Mouse (Mus musculus) megakaryocyte, adult 5-6 weeks (primary cell): ENCODE measurements around the gene Abhd12. TPM values are rescaled to one million over a fixed set of nuclear protein-coding genes. Genes with fewer than 3 reads are reported as not detected.

Experiments
- ATAC-seq: 2 replicates; pipeline ENCODE4 v1.8.0; 2016; ENCODE audit warnings: mild to moderate bottlenecking, inconsistent platforms; ENCODE audit not compliant: poor library complexity, severe bottlenecking
- total RNA-seq, 2 experiments: library from RNA; stranded (forward) in 1 of 2; stranded (reverse) in 1 of 2; fragments of 153-499, 151-499 nt in 1 of 2; fragments of 221-1000, 200-1000 nt in 1 of 2; gene quantifications; 2 replicates each; pipeline versions ENCODE4 v1.2.3 to v1.2.4; 2015 to 2017

The Abhd12 gene
- total RNA-seq, 2 experiments from 2014 or later: 47.4 to 51.0 TPM

DNA sequence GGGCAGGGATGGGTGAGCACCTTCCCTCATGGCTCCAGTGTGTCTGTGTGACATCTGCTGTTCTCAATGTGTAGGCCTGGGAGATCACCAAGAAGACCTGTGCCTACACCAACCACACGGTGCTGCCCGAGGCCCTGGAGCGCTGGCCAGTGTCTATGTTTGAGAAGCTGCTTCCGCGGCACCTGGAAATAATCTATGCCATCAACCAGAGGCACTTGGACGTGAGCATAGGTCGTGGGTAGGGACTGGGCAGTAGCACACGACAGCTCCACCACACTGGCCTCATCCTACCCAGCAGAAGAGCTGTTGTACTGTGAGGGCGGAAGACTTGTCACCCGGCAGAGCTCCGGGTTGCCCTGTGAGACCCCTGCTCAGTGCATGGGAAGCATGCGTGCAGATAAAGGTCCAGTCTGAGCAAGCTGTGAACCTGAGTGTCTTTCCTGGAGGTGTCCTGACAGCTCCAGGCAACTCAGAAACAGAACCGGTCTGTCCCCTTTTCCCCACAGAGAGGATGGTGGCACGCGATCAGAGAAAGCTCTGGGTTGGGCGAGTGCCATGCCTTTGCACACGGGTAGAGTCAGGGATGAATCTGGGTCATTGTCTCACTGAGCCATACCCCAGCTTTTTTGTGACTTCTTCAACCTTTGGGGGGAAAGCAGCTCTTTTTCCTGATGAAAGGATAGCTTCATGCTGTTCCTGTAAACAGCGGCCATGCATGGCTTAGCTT lies 87.7 kb downstream of the Abhd12 start:
- no peak for ATAC-seq

DNA sequence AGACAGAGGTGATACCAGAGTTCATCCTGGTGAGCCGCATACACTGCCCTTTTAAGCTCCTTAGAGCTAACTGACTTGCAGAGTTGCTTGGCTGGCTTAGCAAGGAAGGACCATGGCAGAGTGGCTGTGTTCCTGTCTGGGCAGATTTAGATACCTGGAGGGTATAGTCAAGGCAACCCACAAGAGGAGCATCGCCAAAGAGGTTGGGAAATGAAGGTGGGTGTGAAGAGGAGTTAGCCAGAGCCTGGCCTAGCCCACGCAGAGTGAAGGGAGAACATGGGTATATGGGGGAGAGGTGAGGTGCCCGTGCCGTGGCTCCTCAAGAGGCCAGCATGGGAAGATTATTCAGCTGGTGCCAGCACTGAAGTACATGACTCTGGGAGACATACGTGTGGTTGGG lies 91.7 kb downstream of the Abhd12 start:
- ATAC-seq: no peak

DNA sequence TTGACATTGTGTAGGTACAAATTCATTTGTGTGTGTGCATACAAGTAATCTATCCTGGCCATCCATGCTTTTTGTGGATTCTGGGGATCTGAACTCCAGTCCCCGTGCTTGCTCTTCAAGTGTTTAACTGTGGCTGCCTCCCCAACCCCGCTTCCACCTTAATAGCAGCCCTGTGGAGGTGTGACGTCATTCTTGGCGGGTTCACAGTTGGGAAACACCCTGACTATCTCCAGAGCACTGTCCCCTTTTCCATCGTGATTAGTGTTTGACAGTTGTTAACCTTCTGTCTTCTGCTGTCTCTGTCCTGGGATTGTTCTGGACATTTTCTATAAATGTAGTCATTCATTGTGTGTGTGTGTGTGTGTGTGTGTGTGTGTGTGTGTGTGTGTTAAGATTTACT lies 93.9 kb downstream of the Abhd12 start:
- ATAC-seq: no peak

DNA sequence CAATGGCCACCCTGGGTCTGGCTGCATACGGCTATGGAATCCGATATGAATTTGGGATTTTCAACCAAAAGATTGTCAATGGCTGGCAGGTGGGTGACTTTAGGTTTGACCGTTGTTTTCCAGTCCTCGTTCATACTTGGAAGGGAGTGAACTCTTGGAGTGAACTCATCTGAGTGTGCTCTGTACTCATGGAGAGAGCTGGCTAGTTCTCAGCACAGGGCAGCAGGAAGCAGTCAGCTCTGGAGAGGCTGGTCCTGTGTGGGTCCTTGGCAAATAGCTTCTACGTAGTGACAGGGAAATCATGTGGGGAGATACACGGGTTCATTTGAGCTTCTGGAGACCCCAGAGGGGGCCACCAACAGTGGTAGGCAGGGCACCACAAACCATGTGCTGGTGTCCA lies 95.7 kb downstream of the Abhd12 start:
- ATAC-seq: no peak

DNA sequence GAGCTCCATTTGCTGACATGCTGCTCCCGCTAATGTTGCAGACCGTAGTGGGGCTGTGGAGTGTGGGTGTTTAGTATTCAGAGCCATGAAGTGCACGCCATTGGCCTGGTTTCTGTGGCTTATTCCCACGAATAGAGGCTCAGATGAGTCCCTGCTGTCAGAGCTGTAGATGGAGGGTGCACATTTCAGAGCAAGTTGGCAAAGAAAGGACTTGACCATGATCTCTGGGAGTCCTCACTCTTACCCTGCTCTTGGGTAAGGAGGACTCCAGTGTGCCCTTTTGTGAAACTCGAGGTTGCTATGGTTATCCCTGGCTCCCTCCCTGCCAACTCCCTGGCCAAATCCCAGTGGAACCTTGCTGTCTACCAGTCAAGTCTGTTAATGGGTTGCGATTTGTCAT lies 96.2 kb downstream of the Abhd12 start:
- no peak for ATAC-seq

DNA sequence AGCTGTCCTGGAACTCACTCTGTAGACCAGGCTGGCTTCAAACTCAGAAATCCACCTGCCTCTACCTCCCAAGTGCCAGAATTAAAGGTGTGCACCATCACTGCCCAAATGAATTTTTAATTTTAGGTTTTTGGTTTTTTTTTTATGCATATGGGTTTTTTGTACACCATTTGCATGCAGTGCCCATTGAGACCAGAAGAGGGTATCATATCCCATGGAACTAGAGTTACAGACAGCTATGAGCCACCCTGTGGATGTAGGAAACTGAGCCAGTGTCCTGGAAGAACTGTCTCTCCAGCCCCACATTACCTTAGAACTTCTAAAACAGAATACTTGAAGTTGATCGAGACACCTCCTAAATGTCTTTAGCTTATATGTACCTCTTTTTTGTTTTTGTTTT lies 101.5 kb downstream of the Abhd12 start:
- peak; percentile 57 for ATAC-seq

DNA sequence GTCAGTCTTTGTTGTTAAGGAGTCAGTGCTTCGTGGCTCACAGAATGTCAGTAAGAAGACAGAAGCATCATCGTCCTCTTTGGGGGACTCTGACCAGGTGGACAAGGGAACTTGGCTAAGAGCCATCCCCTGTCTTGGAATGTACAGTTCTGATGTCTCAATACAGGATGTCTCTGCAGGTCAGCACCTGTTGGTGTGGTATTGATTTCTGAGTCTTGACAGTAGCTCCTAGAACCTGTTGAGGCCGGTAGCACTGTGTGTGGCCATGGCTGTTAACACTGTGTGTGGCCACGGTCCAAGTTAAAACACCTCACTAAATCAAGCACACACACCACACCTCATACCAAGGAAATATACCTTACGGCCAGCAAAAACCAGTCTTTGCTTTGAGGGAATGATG lies 103.9 kb downstream of the Abhd12 start:
- ATAC-seq: no peak

DNA sequence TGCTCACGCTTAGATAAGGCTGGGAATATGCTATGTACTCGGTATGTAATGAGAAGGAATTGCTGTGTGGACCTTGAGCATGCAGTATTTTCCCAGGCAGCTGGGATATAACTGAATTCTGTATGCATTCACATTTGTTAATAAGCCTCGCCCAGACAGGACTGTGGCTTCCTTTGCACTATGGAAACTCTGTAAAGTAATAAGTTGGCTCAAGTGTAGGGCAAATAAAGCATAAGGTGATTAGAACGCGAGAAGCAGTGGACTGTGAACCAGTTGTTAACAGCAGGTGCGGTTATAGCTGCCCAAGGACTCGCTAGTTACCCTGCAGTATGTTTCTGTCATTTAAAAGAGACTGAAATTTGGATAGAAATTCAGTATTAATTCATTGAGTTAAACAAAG lies 106.5 kb downstream of the Abhd12 start:
- no peak for ATAC-seq

DNA sequence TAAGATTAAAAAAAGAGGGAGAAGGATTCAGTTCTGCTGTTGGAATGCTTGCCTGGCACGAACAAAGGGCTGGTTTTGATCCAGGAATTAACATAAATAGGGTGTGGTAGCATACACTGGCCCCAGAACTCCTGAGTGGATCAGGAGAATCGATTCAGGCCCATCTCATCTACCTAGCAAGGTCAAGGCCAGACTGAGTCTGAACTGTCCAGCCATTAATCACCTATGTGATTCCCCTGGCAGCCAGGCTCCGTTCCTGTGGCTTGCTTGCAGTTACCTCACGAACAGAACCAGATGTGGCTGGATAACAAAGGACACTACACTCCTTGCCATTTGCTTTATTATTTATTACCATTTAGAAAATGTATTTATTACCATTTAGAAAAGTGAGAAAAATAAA lies 111.2 kb downstream of the Abhd12 start:
- no peak for ATAC-seq

DNA sequence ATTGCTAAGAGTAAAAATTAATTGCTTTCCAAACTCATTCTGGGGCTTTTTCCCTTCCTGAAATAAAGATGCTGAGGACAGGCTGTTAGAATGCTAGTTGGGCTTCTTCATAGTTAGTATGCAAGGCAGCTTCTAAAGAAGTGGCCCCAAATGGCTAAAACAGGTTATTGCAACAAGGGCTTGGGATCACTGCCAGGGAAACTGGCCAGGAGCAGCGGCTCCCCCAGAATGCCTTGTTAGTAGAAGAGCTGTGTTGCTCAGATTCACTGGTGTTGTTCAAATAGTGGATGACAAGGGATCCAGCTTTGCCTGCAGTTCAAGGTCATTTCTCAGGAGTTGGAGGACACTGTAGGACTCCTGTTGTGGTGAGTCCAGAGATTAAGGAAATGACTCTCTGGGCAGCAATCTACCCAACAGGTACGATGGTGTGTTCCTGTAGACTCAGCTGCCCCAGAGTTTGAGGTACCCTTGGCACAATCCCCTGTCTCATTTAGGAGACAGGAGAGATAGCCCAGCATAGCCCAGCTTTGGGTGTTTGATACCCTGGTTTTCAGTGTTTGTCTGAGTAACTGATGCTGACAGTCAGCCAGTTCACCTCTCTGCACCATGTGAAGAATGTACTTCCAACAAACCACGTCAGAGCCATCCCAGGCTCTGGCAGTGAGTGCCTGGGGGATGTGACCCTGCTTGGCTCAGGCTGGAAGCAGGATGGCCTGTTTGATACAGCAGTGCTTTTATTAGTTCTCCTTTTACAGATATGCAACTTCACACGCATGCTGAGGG lies 115.6 kb downstream of the Abhd12 start:
- no peak for ATAC-seq

DNA sequence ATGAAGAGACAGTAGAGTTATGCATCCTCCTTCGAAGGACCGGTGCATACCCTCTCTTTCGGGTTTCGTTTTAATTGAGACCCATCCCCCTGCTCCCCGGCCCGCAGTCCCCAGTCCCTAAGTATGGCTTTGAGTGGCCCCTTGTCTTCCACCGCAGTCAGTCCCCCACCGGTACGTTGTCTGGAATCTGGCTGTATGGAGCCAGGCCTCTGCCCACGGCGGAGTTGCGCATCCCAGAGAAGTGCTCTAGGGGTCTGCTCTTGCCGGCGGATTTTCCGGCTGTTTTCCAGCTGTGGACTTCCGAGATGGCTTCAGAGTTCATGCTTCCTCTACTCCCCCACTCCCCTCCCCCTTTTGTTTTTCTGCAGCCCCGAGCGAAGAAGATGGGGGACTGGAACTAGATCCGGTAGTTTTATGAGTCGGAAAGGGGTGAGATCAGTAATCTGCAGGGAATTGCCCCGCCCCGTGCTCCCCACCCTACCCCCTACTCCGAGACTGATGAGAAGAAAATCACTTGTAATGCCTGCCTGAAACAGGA lies 117.2 kb downstream of the Abhd12 start:
- ATAC-seq: no peak

DNA sequence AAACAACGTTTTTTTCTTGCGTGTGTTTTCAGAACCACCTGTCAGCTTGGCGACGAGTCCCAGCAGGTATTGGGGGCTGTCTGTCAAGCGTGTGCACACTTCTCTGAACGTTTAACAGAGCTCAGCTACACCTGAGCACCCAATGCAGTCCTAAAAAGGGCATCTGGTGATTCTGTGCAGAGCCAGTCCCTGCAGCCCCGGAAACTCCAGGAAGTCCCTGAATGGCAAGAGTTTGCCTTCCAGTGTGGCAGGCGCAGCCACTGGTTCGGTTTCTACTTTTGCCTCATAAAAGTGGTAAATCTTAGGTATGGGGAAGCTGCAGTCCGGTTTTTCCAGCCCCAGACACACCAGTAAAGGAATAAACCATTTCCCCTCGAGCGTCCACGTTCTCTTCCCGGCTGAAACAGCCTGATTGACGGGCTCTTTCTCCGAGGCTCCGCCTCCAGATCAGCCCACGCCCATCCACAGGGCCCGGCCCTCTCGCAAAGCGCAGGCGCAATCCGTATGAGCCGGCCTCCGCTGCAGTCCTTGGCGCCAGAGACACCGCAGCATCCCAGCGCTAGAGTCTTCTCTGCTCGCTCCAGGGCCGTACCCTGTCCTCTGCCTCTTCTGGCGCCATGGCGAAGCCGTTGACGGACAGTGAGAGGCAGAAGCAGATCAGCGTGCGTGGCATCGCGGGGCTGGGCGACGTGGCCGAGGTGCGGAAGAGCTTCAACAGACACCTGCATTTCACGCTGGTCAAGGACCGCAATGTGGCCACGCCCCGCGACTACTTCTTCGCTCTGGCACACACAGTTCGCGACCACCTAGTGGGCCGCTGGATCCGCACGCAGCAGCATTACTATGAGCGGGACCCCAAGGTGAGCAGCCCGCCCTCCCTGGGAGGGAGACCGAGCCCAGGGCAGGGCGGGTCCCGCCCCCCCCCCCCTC lies 118.0 kb downstream of the Abhd12 start, which contains the start of gene Pygb:
Pygb (plus strand) TSS at position 485 of the 930 bp plus-strand sequence.
- ATAC-seq: peak; percentile 87

DNA sequence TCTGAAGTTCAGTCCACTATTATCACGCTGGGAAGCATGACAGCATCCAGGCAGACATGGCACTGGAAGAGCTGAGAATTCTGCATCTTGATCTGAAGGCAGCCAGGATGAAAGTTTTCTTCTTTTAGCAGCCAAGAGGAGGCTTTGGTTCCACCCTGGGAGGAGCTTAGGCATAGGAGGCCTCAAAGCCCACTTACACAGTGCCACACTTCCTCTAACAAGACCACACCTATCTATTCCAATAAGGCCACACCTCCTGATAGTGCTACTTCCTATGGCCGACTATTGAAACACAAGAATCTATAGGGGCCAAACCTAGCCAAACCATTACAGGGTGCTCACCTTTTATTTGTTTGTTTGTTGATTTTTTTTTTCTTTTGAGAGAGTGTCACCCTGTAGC lies 121.7 kb downstream of the Abhd12 start:
- peak; percentile 34; the same call in 1 of the 2 replicates for ATAC-seq

Other genes starting within 250 kb of the Abhd12 start
- 12.4 and 15.1 TPM in 2 replicates for gene Acss1, start 236.2 kb downstream of the Abhd12 start, total RNA-seq (2015)
- gene Acss1, start 236.2 kb downstream of the Abhd12 start, total RNA-seq (2017): 14.4 and 15.9 TPM in 2 replicates
- gene Vsx1, start 215.4 kb downstream of the Abhd12 start, total RNA-seq (2015): not detected in 2 replicates
- not detected in 2 replicates for gene Vsx1, start 215.4 kb downstream of the Abhd12 start, total RNA-seq (2017)
- 4.9 and 5.6 TPM in 2 replicates for gene Entpd6, start 155.7 kb downstream of the Abhd12 start, total RNA-seq (2015)
- gene Entpd6, start 155.7 kb downstream of the Abhd12 start, total RNA-seq (2017): 8.3 and 10.6 TPM in 2 replicates
- gene Pygb, start 118.0 kb downstream of the Abhd12 start, total RNA-seq (2015): 8.3 and 8.5 TPM in 2 replicates
- gene Pygb, start 118.0 kb downstream of the Abhd12 start, total RNA-seq (2017): 26.0 and 35.4 TPM in 2 replicates
- 53.1 and 69.5 TPM in 2 replicates for gene Gins1, start 659 bp upstream of the Abhd12 start, total RNA-seq (2015)
- 69.8 and 78.7 TPM in 2 replicates for gene Gins1, start 659 bp upstream of the Abhd12 start, total RNA-seq (2017)
- 0.07 and 0.09 TPM in 2 replicates for gene Ninl, start 134.6 kb upstream of the Abhd12 start, total RNA-seq (2015)
- gene Ninl, start 134.6 kb upstream of the Abhd12 start, total RNA-seq (2017): 0.29 and 1.2 TPM in 2 replicates
- gene Nanp, start 134.7 kb upstream of the Abhd12 start, total RNA-seq (2015): 17.3 and 18.7 TPM in 2 replicates
- gene Nanp, start 134.7 kb upstream of the Abhd12 start, total RNA-seq (2017): 9.6 and 10.5 TPM in 2 replicates
- gene Gm14151, start 187.6 kb upstream of the Abhd12 start, total RNA-seq (2015): not detected in 2 replicates
- gene Gm14151, start 187.6 kb upstream of the Abhd12 start, total RNA-seq (2017): not detected in 2 replicates
- gene Gm14147, start 193.5 kb upstream of the Abhd12 start, total RNA-seq (2015): not detected in 2 replicates
- not detected in 2 replicates for gene Gm14147, start 193.5 kb upstream of the Abhd12 start, total RNA-seq (2017)